Mouse (Mus musculus): ENCODE measurements at regions not wholly inside any gene's neighbourhood (a gene's known extent, or its start where the extent isn't known, plus 50 kb on each side); places are given as distances from the start of the nearest gene placed in this dataset.
A peak's percentile ranks its signal among the peaks of the same experiment; 100 is the strongest.

DNA sequence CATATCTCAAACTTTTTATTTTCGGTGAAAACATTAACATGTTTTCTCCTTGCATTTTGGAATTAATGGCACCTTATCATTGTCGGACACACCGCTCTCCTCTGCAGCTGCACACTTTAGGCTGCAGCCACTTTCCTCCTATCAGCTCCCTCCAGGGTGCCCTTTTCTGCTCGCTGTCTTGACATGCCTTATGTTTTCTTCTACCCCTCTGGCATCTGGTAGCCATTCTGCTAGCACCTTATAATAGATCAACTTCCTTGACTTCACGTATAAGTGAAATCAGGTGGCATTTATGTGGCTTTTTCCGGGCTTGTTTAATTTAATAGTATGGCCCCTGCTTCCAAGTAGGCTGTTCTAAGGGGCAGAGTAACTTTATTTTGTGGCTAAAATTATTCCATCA, 747.8 kb downstream of the Slitrk6 start:
- no peak for DNase-seq (ENCODE audit: low read depth, low spot score)

DNA sequence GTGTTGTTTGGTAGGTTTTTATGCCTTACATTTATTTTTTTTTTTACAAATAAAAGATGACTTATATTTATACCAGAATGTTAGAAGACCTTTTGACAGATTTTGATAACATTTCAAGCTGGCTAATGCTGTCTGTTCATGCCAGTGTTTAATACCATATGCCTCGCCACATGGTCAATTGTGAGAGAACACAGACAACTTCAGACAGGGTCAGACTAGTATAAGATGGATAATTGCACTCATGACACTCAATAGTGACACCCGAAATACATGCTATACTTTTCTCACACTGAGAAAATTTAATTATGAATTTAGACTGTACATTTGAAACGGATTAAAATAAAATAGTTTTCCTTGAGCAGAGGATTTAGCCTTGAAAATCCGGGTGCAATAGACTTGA, 769.9 kb downstream of the Slitrk6 start:
- DNase-seq (ENCODE audit: low read depth, low spot score): no peak

DNA sequence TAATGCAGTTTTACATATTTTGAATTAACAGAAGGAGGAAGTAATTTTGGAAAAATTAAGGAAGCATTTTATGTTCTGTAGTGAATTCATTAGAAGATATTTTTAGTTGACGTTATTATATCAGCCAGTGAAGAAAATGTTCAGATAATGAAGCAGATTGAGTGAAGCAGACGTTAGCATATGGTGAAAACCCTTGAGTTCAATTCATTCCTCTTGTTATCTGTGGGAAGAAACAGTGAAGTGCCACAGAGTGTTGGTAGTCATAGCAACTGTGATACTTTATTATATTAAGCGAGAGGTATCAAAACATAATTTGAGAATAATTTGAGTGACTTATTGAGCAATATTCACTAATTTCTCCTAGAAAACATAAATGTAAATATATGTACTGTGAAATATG, 796.9 kb downstream of the Slitrk6 start:
- no peak for DNase-seq (ENCODE audit: low read depth, low spot score)

DNA sequence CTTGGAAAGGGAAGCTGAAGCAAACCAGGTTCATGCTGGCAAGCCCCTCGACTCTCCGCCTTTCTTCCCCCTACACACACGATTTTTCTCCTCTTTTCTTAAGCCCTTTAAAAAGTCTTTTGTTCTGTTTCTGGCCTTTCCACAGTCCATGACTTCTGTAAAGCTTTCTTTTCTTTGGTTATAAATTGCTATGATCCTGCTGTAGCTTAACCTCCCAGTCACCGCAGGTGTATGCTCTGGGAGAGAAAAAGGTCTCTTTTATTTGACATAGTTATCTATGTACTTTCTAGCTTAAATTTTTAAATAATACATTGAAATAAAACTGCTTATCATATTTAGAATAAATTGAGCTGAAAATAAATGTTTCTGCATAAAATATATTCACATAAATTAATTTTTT, 813.0 kb downstream of the Slitrk6 start:
- DNase-seq (ENCODE audit: low read depth, low spot score): no peak

DNA sequence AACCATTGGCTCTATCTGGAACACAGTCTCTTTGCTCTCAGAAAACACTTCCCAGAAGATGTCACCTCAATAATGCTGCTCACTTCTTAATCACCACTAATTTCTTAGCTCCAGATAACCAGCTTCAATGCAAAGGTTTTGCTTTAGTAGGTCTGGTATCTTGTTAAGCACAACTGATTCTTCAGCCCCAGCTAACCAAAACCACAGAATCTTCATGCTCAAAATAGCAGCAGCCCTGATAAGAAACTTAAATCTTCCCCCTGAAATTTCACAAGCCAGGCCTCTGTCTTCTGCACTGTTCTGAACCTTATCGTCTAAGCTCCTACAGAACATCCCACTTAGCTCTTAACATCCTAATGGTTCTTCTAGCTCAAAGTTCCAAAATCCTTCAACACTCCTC, 813.8 kb downstream of the Slitrk6 start:
- DNase-seq (ENCODE audit: low read depth, low spot score): no peak

DNA sequence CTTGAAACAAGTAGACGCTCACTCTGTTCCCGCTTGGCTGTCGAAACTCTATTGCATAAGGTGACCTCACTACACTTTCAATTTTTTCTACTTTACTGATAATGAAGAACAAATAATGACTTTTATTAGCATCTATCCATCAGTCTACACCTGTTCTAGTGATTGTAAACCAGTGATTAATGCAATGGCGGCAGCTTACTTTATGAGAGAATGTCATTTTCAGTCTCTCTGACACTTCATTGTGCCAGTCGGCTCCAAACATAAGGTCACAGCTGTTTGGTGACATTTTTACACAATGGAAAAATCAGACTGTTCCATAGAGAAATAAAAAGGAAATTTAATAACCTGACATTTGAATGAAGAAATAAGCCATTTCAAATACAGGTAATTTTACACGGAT, 817.5 kb downstream of the Slitrk6 start:
- DNase-seq (ENCODE audit: low read depth, low spot score): no peak

DNA sequence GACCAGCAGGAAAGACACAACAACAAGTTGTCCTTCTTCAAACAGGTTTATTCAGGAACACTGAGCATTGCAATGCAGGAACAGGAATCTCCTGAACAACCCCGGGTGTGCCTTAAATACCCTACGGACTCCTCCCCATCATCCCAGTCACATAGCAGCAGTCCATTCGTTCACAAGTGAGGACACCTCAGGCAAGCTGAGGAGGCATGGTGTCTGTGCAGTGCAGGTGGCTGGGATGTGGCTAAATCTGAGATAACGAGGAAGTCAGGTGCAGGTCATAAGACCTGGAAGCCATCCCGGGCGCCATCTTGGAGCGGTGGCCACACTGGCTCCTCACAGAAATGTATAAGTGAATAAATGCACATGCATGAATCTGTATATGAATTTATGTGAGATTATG, 826.0 kb downstream of the Slitrk6 start:
- no peak for DNase-seq (ENCODE audit: low read depth, low spot score)

DNA sequence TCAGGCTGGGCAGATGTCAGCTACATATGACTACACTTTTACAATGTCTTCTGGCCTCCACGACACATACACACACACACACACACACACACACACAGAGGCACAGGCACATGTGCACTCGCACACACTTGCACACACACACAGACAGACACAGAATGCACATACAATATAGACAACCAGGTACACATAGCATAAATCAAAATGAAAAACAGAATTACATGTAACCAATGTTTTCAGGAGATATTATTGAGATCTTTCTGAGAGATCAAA, 863.1 kb downstream of the Slitrk6 start:
- no peak for DNase-seq (ENCODE audit: low read depth, low spot score)

DNA sequence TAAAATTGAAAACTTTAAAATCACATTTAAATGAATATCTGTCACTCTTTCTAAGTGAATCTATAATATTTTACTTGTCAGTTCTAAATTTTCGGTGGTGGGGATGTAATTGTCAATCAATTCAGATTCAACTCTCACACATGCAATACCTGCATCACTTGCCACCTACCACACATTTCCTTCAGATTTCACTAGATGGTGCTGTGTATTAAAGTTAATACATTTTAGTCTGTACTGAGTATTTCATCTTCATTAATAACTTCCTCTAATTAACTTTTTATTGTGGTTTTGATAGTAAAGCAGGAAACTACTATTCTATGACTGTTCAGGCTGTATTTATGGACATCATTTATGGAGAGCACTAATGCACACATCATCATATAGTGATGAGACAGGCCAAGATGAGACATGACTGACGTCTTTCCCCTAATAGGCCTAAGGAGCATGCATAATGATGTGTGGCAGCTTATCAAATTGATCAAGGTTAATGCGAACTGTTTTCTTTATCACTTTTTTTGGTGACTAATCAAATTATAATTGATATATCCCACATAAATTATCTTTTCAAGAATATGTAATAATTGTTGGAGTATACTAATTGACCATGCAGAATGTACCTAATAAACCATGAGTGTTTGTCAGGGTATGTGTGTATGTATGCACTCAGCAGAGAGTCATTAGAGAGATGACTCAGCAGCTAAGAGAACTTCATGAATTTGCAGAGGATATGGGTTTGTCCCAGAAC, 863.6 kb downstream of the Slitrk6 start:
- DNase-seq (ENCODE audit: low read depth, low spot score): no peak

DNA sequence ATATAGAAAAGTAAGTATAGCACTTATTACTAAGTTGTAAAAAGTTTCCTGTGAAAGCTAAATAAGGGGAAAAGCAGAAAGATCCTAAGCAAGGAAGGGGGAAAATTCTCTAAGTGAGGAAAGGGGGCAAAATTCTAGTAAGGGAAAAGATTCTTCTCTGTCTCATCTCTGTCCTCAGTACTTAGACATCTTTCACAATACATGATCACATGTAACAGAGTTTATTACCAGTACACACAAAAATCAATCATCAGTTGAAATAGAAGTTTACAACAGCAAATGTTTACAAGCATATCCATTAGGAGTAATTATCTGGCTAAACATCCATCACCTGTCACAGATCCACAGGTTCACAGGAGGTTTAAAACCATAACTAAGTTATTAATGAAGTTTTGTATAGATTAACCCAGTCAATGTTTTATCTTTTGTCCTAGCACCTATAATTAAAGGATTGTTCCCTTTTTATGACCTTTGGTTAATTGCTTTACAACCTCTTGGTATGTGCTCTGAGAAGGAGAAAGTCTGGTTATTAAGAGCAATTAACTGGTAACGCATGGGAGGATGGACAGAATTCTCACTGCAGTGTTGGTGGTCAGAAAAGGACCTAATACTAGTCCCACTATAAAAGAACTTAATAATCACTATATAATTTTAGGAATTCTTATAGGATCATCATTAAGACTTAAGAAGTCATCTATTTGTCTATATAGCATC, 877.8 kb downstream of the Slitrk6 start:
- DNase-seq (ENCODE audit: low read depth, low spot score): no peak

DNA sequence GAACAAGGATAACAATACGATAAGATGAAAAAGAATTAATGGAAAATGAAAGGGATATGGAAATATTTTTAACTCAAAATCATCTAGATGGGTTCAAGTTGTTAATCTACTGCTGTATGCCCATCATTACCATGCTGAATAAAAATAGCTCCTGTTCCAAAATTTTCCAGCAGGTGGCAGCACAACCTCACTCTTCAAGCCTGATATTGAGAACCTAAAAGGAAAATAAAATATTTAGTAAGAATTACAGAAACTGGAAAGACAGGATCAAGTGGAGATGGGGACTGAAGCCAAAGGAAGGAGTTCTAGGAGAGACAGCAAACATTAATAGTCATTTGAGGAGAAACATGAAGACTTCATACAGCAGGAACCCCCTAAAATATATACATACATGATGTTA, 880.7 kb downstream of the Slitrk6 start:
- DNase-seq (ENCODE audit: low read depth, low spot score): peak; percentile 6

DNA sequence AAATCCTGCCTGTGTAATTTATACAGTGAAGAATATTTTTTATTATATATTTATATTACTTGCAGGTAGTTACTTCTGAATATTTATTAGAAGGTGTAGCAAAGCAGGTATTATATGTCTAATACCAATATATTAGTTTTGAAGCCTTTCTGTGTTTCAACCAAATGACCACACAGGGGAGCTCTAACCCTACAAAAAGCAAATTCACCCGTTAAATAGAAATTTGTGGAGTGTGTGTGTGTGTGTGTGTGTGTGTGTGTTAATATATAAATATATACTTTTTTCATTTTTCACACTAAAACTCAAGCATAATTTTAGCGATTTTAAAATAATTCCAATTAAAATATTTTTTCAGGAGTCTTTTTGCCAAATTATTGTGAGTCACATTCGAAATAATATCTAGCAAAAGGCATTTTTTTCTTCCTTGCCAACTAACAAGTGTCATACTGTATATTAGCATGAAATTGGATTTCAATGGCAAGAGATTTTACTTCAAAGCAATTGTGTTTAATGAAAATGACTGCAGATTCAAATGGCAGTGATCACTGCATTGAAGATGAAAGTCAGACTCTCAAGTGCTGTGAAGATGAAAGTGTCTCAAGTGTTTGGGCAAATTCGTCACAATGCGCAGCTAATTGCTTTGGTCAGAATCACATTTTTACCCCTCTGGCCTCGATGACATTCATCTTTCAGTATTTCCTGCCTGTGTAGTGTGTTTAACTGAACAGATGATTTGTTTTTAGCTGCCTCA, 914.4 kb downstream of the Slitrk6 start:
- DNase-seq (ENCODE audit: low read depth, low spot score): no peak

DNA sequence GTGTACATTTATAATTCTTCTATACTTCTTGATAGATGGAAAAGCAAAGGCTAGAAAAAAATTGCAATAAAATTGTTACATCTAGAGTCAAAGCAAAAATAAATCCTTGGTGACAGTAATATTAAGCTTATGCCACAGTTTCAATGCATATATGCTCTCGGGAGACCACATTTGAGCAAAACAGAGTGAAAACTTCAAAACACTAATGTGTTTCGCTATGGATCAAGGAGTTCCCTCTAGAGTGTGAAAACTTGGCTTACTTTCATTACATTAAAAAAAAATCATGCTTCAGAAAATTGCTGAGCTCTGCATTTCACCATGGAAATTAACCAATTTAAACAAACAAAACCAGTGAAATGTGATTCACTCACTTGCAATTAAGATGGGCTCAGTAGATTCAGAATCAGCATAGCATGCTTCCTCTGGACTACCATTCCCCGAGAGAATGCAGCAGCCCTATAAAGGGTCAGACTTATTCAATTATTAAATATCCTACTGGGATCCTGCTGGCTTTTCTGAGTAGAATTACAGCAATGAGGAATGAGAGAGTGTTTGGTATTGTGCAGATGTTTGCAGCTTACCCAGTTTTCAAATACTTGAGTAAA, 888.7 kb upstream of the Slitrk1 start:
- no peak for DNase-seq (ENCODE audit: low read depth, low spot score)

DNA sequence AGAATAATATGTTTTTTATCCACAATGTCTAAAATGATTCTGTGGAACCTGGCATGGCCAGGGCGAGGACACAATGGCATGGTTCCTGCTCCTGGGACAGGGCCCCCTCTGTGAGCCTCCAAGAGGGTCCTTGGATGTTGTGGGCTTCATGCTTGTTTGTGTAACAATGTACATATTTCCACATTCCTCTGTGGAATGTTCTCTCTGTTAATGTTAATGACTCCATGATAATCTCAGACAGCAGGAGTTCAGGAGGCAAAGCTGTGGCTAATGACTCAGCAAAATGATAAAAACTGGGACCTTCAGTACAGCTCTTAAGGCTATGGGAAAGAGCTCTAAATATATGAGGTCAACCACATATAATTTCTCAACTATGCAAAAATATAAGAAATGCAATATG, 858.3 kb upstream of the Slitrk1 start:
- DNase-seq (ENCODE audit: low read depth, low spot score): no peak

DNA sequence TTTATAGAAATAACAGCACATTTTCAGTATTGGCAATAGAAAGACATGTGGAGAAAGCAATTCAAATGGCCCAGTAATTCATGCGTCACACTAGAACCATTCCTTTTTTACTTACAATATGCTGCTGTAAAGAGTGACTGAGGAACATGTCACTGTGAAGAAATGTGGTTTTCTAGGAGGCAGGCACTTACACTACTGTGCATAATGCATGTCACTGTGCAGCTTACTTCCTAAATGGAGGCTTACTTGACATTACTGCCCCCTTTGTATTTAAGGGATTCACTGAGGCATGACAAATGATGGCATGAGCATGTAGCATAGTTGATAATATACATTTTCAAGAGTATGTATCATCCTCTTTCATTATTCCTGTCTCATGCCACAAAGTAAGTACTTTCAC, 846.9 kb upstream of the Slitrk1 start:
- DNase-seq (ENCODE audit: low read depth, low spot score): no peak
